Mouse (Mus musculus) ES-Bruce4 (cell line): ENCODE measurements around the gene Gm9745.
"Not testable (repeated sequence)": the region's sequence is repeated elsewhere in the genome, so short reads cannot be mapped to it uniquely, and the experiment has no call there.

Source experiments
- CTCF ChIP-seq: IDR thresholded peaks from one replicate; pipeline ENCODE4 v1.8.1; 2011; ENCODE audit warnings: low read depth, low read length
- POLR2A ChIP-seq: IDR thresholded peaks from one replicate; pipeline ENCODE4 v1.8.1; 2011; ENCODE audit warnings: low read length; ENCODE audit not compliant: insufficient read depth

GRCm38 (mm10) chr13:8962266-8962665, 14.2 kb upstream of the Gm9745 start:
- TF ChIP-seq POLR2A, CTCF: not testable (repeated sequence)
